Comparison of ENCODE assay signal across 8 mouse cellular contexts in genomic region chr4:83527921-83528320, GRCm38 (mm10). TPM values are rescaled to one million over a fixed set of nuclear protein-coding genes. Genes with fewer than 3 reads are reported as not detected.
DNase-seq lines count a peak whose midpoint lies in the region; ATAC-seq and TF ChIP-seq lines count a peak whose summit lies in the region.

No protein-coding gene starts in this region.

- no peaks in the 10 kb centered on the region for H3K9me3 ChIP-seq in hindbrain, postnatal 0 days (ENCODE audit: low read length)
- H3K9me3 ChIP-seq in hindbrain, embryonic 13.5 days = no peaks in the 10 kb centered on the region

- peak; percentile 55 for TF ChIP-seq CTCF in hindbrain, postnatal 0 days (IDR thresholded peaks at IDR 0.05; ENCODE audit: low read depth)
- TF ChIP-seq CTCF in liver, adult 2 months (IDR thresholded peaks at IDR 0.05; ENCODE audit: low read depth, low read length) = peak; percentile 38
- no peak for TF ChIP-seq CTCF in thymus, adult 2 months (IDR thresholded peaks at IDR 0.05; ENCODE audit: borderline replicate concordance, control insufficient read depth, extremely low read depth, insufficient read depth, low read length, poor library complexity)

- H3K27ac ChIP-seq in hindbrain, postnatal 0 days = no peak overlapping the region
- no peak overlapping the region for H3K27ac ChIP-seq in hindbrain, embryonic 13.5 days
- no peak overlapping the region for H3K27ac ChIP-seq in liver, adult 2 months (replicated peaks; ENCODE audit: insufficient read depth, low read depth, low read length)
- no peak overlapping the region for H3K27ac ChIP-seq in thymus, adult 2 months (ENCODE audit: control insufficient read depth, insufficient read depth, low read length)

- H3K79me2 ChIP-seq in liver, adult 2 months (ENCODE audit: control insufficient read depth, insufficient read depth, low read length) = no peaks in the 10 kb centered on the region

- no peak for TF ChIP-seq POLR2A in liver, adult 2 months (IDR thresholded peaks at IDR 0.05; ENCODE audit: extremely low read depth, insufficient read depth, low read length)
- TF ChIP-seq POLR2A in thymus, adult 2 months (IDR thresholded peaks at IDR 0.05; ENCODE audit: control insufficient read depth, extremely low read depth, insufficient read depth, low read length, poor library complexity) = no peak

- no peak overlapping the region for H3K4me3 ChIP-seq in hindbrain, postnatal 0 days (ENCODE audit: low read length)
- no peak overlapping the region for H3K4me3 ChIP-seq in hindbrain, embryonic 13.5 days
- H3K4me3 ChIP-seq in liver, adult 2 months (ENCODE audit: insufficient read depth, low read depth, low read length) = no peak overlapping the region
- H3K4me3 ChIP-seq in thymus, adult 2 months (ENCODE audit: control insufficient read depth, insufficient read depth, low read length) = no peak overlapping the region

- no peaks in the 10 kb centered on the region for H3K36me3 ChIP-seq in hindbrain, postnatal 0 days (ENCODE audit: insufficient read depth, low read length)
- H3K36me3 ChIP-seq in hindbrain, embryonic 13.5 days = no peaks in the 10 kb centered on the region
- H3K36me3 ChIP-seq in liver, adult 2 months (ENCODE audit: control insufficient read depth, insufficient read depth, low read length) = no peaks in the 10 kb centered on the region
- H3K36me3 ChIP-seq in thymus, adult 2 months (ENCODE audit: control insufficient read depth, insufficient read depth, low read length) = no peaks in the 10 kb centered on the region

- no peaks in the 10 kb centered on the region for H3K4me1 ChIP-seq in hindbrain, postnatal 0 days (ENCODE audit: insufficient read depth, low read length)
- H3K4me1 ChIP-seq in hindbrain, embryonic 13.5 days (replicated peaks) = peaks cover 18% of the 10 kb centered on the region
- 0 out of 2 replicates have a peak, but pooled peaks cover 1% of the 10 kb centered on the region for H3K4me1 ChIP-seq in liver, adult 2 months (ENCODE audit: control insufficient read depth, insufficient read depth, low read length)
- H3K4me1 ChIP-seq in thymus, adult 2 months (replicated peaks; ENCODE audit: control insufficient read depth, insufficient read depth, low read length) = no peaks in the 10 kb centered on the region

- ATAC-seq in hindbrain, postnatal 0 days = no peak
- no peak for ATAC-seq in hindbrain, embryonic 13.5 days (ENCODE audit: low FRiP score)

- peak; percentile 44 for DNase-seq in hindbrain, postnatal 0 days (ENCODE audit: low spot score)
- peak; percentile 47 to 67 for DNase-seq in CD8-positive naive resting alpha-beta T cell, adult 2 months (ENCODE audit: low read depth in 2 of 2, low spot score in 2 of 2)
- DNase-seq in WW6 (ENCODE audit: low read depth, low spot score) = peak; percentile 62
- DNase-seq in liver, adult 2 months (ENCODE audit: extremely low read depth, low read depth, low spot score) = peak; percentile 51
- peak; percentile 67 for DNase-seq in thymus, adult 2 months
- no peak for DNase-seq in right cerebral cortex, adult 2 months (ENCODE audit: low spot score in 2 of 2)
- no peak for DNase-seq in urinary bladder, postnatal 10 days (ENCODE audit: low spot score)

- H3K4me2 ChIP-seq in hindbrain, postnatal 0 days (ENCODE audit: low read depth, low read length) = no peak overlapping the region
- no peak overlapping the region for H3K4me2 ChIP-seq in hindbrain, embryonic 13.5 days

- H3K27me3 ChIP-seq in hindbrain, postnatal 0 days (ENCODE audit: insufficient read depth, low read length) = no peaks in the 10 kb centered on the region
- no peaks in the 10 kb centered on the region for H3K27me3 ChIP-seq in hindbrain, embryonic 13.5 days
- no peaks in the 10 kb centered on the region for H3K27me3 ChIP-seq in liver, adult 2 months (ENCODE audit: control insufficient read depth, insufficient read depth, low read length)
- H3K27me3 ChIP-seq in thymus, adult 2 months (ENCODE audit: control insufficient read depth, insufficient read depth, low read length) = no peaks in the 10 kb centered on the region

- H3K9ac ChIP-seq in hindbrain, postnatal 0 days (replicated peaks; ENCODE audit: low read length) = no peak overlapping the region
- H3K9ac ChIP-seq in hindbrain, embryonic 13.5 days = no peak overlapping the region
- no peak overlapping the region for H3K9ac ChIP-seq in liver, adult 2 months (ENCODE audit: low read depth, low read length)

RNA-seq across cellular contexts. Expression of gene Ccdc171, which starts 2.6 kb away (rescaled TPM):
- 1.1 and 3.2 TPM in 2 replicates for total RNA-seq in hindbrain, postnatal 0 days (2014; rRNA removed)
- 2.0 and 2.3 TPM in 2 replicates for polyA plus RNA-seq in hindbrain, postnatal 0 days (2015; fragmentation: Nextera tagmentation; extraction: Ambion mirVana)
- polyA plus RNA-seq in hindbrain, embryonic 13.5 days (2015; fragmentation: Nextera tagmentation; extraction: Ambion mirVana) = 4.1 and 5.0 TPM in 2 replicates
- 4.4 and 6.8 TPM in 2 replicates for total RNA-seq in liver, adult 2 months (2014; rRNA removed)
- 0.45 and 1.4 TPM in 2 replicates for polyA plus RNA-seq in liver, adult 2 months (2012; rRNA removed)
- polyA plus RNA-seq in thymus, adult 2 months (2012; rRNA removed) = 2.2 and 3.2 TPM in 2 replicates

RNA-seq across cellular contexts. Expression of gene Psip1, which starts 41.7 kb away (rescaled TPM):
- 151 and 176 TPM in 2 replicates for total RNA-seq in hindbrain, postnatal 0 days (2014; rRNA removed)
- polyA plus RNA-seq in hindbrain, postnatal 0 days (2015; fragmentation: Nextera tagmentation; extraction: Ambion mirVana) = 284 and 285 TPM in 2 replicates
- 289 and 292 TPM in 2 replicates for polyA plus RNA-seq in hindbrain, embryonic 13.5 days (2015; fragmentation: Nextera tagmentation; extraction: Ambion mirVana)
- 16.0 and 17.7 TPM in 2 replicates for total RNA-seq in liver, adult 2 months (2014; rRNA removed)
- polyA plus RNA-seq in liver, adult 2 months (2012; rRNA removed) = 4.4 and 6.9 TPM in 2 replicates
- polyA plus RNA-seq in thymus, adult 2 months (2012; rRNA removed) = 72.0 and 118 TPM in 2 replicates

Comparison
In these comparisons a context has a peak if more than half of its experiments do, and no peak if none do; other contexts are left out.
1. DNase-seq: peak in hindbrain, postnatal 0 days (single experiment), CD8-positive naive resting alpha-beta T cell, adult 2 months (2 of 2), WW6 (single experiment), liver, adult 2 months (single experiment) and thymus, adult 2 months (single experiment); none in right cerebral cortex, adult 2 months (0 of 2) and urinary bladder, postnatal 10 days (single experiment).